Mouse (Mus musculus) CD4-positive, CD25-positive, alpha-beta regulatory T cell, adult 2 months (primary cell): Measurements from ENCODE around the gene Rcan2.
A peak's percentile ranks its signal among the peaks of the same experiment; 100 is the strongest.

Experiments
- DNase-seq: peaks from one replicate; pipeline ENCODE4 v3.0.0-alpha.2; 2012; ENCODE audit warnings: low read depth, low spot score

Gene Rcan2

GRCm38 (mm10) chr17:44076051-44076680 is 275.0 kb downstream of the Rcan2 start:
- DNase-seq, result peak; percentile 74

GRCm38 (mm10) chr17:44077146-44077842 is 276.1 kb downstream of the Rcan2 start:
- no peak for DNase-seq

- DNase-seq, result no peak
Observed at GRCm38 (mm10) chr17:44077843-44078160, 276.7 kb downstream of the Rcan2 start.

GRCm38 (mm10) chr17:44078631-44079350 is 277.6 kb downstream of the Rcan2 start, which contains the start of gene Enpp5:
Gene Enpp5, plus strand, starts transcription at chr17:44078813.
- DNase-seq, result peak; percentile 89

- DNase-seq, result no peak
Observed at GRCm38 (mm10) chr17:44083156-44083555, 282.0 kb downstream of the Rcan2 start.

- no peak for DNase-seq
Observed at GRCm38 (mm10) chr17:44088226-44088625, 287.1 kb downstream of the Rcan2 start.
